Mouse (Mus musculus): ENCODE results near the gene Sox12. TPM values are rescaled to one million over a fixed set of nuclear protein-coding genes. Genes with fewer than 3 reads are reported as not detected.

The Sox12 gene
- 1 to 10 TPM in 1 of 2 experiments, under 1 TPM in 1; 0.96 to 1.0 TPM for polyA plus RNA-seq (2017; shearing (Covaris generic))

GRCm38 (mm10) chr2:152397680-152398435 is at the start of gene Sox12:
Gene Sox12 (minus strand): TSS chr2:152398063.

DNA sequence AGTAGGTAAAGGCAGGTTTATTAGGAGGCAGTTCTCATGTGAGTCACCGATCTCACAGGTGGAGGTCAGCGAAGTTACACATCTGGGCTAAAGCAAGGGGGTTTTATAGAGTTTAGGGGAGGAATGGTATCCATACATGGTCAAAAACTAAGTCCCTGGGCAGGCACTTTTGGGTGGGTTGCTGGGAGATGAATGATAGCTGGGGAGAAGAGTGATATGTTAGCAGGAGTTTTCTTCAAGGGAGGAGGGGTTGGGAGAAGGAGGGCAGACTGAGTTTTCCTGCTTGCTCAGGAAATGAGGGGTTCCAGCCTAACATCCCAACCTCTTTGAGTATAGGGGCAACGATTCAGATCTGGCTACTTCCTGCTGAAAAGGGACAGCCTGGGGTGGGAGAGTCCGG is 17.4 kb upstream of the Sox12 start, which contains the start of gene 6820408C15Rik:
TSS of gene 6820408C15Rik (plus strand) at position 301 of the 400 bp plus-strand sequence.

DNA sequence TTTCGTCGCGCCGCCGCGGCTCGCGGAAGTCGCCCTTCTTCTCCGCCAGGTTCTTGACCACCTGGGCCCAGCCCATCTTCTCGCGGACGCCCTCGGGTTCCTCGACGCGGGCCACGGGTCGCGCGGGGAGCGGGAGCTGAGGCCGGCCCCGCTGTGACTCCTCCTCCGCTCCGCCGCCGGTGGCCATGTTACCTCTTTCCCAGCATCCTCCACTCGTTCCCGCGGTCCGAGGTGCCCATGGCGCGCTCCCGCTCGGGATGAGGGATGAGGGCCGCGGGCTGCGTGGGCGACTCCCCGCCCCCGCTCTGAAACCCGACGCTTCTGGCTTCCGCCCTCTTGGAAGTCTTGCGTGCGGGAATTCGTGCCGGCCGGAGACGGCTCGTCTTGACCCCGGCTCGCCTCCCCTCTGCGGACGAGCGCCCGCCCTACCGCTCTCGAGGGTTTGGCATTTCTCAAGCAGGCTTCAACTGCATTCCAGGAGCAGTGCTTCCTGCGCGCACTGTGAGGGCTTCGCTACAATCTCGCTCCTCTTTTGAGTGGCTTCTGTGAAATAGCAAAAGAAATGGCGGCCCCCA is 16.8 kb upstream of the Sox12 start, which contains the start of gene Zcchc3:
TSS of gene Zcchc3 (minus strand) at position 437 of the 575 bp plus-strand sequence.

DNA sequence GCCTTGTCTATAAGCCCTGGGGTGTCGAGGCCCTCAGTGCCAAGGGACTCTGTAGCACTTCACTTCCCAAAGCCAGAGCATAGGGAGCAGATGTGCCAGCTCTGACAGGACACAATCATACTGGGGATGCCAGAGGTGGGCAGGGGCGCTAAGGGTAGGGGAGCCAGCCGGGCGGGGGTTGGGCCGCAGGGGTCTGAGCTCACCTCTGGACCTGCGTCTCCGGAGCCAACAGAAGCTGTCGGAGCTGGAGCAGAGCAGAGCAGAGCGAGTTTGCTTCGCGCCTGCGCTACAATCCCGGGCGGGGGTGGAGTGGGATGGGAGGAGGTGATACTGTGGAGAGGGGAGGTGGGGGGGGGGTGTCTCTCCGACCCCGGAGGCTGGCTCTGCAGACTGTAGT is 21.5 kb downstream of the Sox12 start, which contains the start of gene Nrsn2:
TSS of gene Nrsn2 (minus strand) at position 294 of the 397 bp plus-strand sequence.

Other genes with a start within 250 kb of the Sox12 start
- 10 to 100 TPM; 33.2 to 35.6 TPM for gene Csnk2a1, start 171.2 kb downstream of the Sox12 start, polyA plus RNA-seq (2017; shearing (Covaris generic))
- gene Tbc1d20, start 104.2 kb downstream of the Sox12 start, polyA plus RNA-seq (2017; shearing (Covaris generic)): 10 to 100 TPM; 57.5 to 70.2 TPM
- gene Rbck1, start 65.4 kb downstream of the Sox12 start, polyA plus RNA-seq (2017; shearing (Covaris generic)): 100 to 1,000 TPM; 268 to 303 TPM
- 1 to 10 TPM; 2.4 to 2.8 TPM for gene Trib3, start 54.0 kb downstream of the Sox12 start, polyA plus RNA-seq (2017; shearing (Covaris generic))
- gene Nrsn2, start 21.4 kb downstream of the Sox12 start, polyA plus RNA-seq (2017; shearing (Covaris generic)): 1 to 10 TPM in 1 of 2 experiments, not detected in 1; 1.7 TPM
- gene Zcchc3, start 17.0 kb upstream of the Sox12 start, polyA plus RNA-seq (2017; shearing (Covaris generic)): 1 to 10 TPM; 3.2 to 5.2 TPM
- under 1 TPM in 1 of 2 experiments, not detected in 1; 0.32 TPM for gene 6820408C15Rik, start 17.5 kb upstream of the Sox12 start, polyA plus RNA-seq (2017; shearing (Covaris generic))
- gene Defb23, start 66.6 kb upstream of the Sox12 start, polyA plus RNA-seq (2017; shearing (Covaris generic)): not detected
- gene Defb20, start 79.0 kb upstream of the Sox12 start, polyA plus RNA-seq (2017; shearing (Covaris generic)): not detected
- under 1 TPM in 1 of 2 experiments, not detected in 1; 0.93 TPM for gene Defb22, start 92.1 kb upstream of the Sox12 start, polyA plus RNA-seq (2017; shearing (Covaris generic))
- gene Defb26, start 113.6 kb upstream of the Sox12 start, polyA plus RNA-seq (2017; shearing (Covaris generic)): not detected
- not detected for gene Defb28, start 120.2 kb upstream of the Sox12 start, polyA plus RNA-seq (2017; shearing (Covaris generic))
- not detected for gene Defb29, start 142.0 kb upstream of the Sox12 start, polyA plus RNA-seq (2017; shearing (Covaris generic))
- gene Gm17416, start 171.3 kb upstream of the Sox12 start, polyA plus RNA-seq (2017; shearing (Covaris generic)): not detected
- gene Defb21, start 174.7 kb upstream of the Sox12 start, polyA plus RNA-seq (2017; shearing (Covaris generic)): not detected
- 1 to 10 TPM in 1 of 2 experiments, not detected in 1; 1.0 TPM for gene Defb19, start 182.2 kb upstream of the Sox12 start, polyA plus RNA-seq (2017; shearing (Covaris generic))
- gene Defb45, start 201.3 kb upstream of the Sox12 start, polyA plus RNA-seq (2017; shearing (Covaris generic)): not detected
- under 1 TPM in 1 of 2 experiments, not detected in 1; 0.86 TPM for gene Defb36, start 206.3 kb upstream of the Sox12 start, polyA plus RNA-seq (2017; shearing (Covaris generic))
- gene Defb25, start 225.0 kb upstream of the Sox12 start, polyA plus RNA-seq (2017; shearing (Covaris generic)): not detected
- gene Rem1, start 228.9 kb upstream of the Sox12 start, polyA plus RNA-seq (2017; shearing (Covaris generic)): not detected